Mouse (Mus musculus) stomach, embryonic 15.5 days (tissue): Measurements from ENCODE around the gene Ube2g1. TPM values are rescaled to one million over a fixed set of nuclear protein-coding genes. Genes with fewer than 3 reads are reported as not detected.
A peak's percentile ranks its signal among the peaks of the same experiment; 100 is the strongest.

Source experiments
- ATAC-seq: fragments of 200-750 bp; cut with Nextera tagmentation; 2 replicates; pipeline ENCODE4 v1.8.0; 2017; ENCODE audit warnings: low read depth, moderate number of reproducible peaks, moderate TSS enrichment; ENCODE audit not compliant: insufficient read depth, low FRiP score
- H3K27ac ChIP-seq: fragments of 300-500 bp; sonication (generic); 2 replicates; pipeline ENCODE4 v1.5.1; 2015; ENCODE audit warnings: mild to moderate bottlenecking, inconsistent platforms
- H3K27me3 ChIP-seq: fragments of 300-500 bp; sonication (generic); replicated peaks from 2 replicates; pipeline ENCODE4 v1.6.1; 2015; ENCODE audit warnings: inconsistent platforms
- H3K36me3 ChIP-seq: fragments of 300-500 bp; sonication (generic); 2 replicates; pipeline ENCODE4 v1.6.1; 2015; ENCODE audit warnings: inconsistent platforms
- H3K4me1 ChIP-seq: fragments of 300-500 bp; sonication (generic); 2 replicates; pipeline ENCODE4 v1.6.1; 2015; ENCODE audit warnings: inconsistent platforms
- H3K4me2 ChIP-seq: fragments of 300-500 bp; sonication (generic); 2 replicates; pipeline ENCODE4 v1.6.1; 2015; ENCODE audit warnings: mild to moderate bottlenecking, inconsistent platforms
- H3K4me3 ChIP-seq: fragments of 300-500 bp; sonication (generic); replicated peaks from 2 replicates; pipeline ENCODE4 v1.5.1; 2015; ENCODE audit warnings: inconsistent platforms
- H3K9ac ChIP-seq: fragments of 300-500 bp; sonication (generic); 2 replicates; pipeline ENCODE4 v1.6.1; 2015; ENCODE audit warnings: inconsistent platforms
- H3K9me3 ChIP-seq: fragments of 300-500 bp; sonication (generic); 2 replicates; pipeline ENCODE4 v1.6.1; 2016; ENCODE audit warnings: inconsistent platforms
- WGBS: fragments of 180-500 bp; shearing (Covaris S2); methylation state at CpG from one replicate; pipeline ENCODE4 v1.1.7; 2015; 5-methylcytosine and 5-hydroxymethylcytosine counted together
- polyA plus RNA-seq: library from polyadenylated mRNA; unstranded; fragments of >200 nt; fragmentation: Nextera tagmentation; extraction: Ambion mirVana; gene quantifications from 2 replicates; pipeline ENCODE4 v1.2.1, GENCODE M21; 2015

Gene Ube2g1
- polyA plus RNA-seq, 1 experiment from 2014 or later: 56.1 TPM

DNA sequence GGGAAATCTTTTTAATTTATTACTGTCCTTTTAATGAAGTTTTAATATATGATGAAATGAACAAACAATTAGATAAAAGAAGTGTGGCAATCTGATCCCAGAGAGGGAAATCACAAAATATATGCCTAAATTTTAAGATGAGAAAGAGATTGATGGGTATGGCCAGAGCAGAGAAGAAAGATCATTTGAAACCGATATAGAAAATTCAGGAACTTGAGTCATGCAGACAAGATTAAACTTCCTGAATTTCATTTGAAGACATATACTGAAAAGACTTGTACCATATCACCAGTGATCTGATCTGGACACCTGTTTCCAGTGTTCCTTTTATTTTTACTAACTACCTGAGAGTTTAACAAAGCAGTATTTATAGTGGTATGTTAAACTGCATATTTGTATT is 65.4 kb downstream of the Ube2g1 start:
- Histone ChIP-seq H3K9me3 (no peaks in the 10 kb centered on the region), H3K4me2 (no peak overlapping the region)
- no peak for ATAC-seq

DNA sequence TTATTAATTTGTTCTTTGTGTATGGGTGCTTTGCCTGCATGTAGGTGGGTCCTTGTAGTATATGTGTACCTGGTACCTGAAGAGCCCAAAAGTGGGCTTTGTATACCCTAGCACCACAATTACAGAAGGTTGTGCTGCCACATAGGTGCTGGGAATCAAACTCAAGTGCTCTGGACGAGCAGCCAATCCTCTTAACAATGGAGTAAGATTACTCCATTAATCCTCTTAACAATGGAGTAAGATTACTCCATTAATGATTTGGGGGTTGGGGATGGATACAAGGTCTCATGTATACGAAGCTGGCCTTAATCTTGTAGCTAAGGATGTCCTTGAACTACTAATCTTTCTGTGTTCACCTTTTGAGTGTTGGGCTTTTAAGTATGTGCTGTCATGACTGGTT is 68.2 kb downstream of the Ube2g1 start:
- Histone ChIP-seq H3K27me3 (no peaks in the 10 kb centered on the region), H3K4me2 (no peak overlapping the region), H3K9me3 (no peaks in the 10 kb centered on the region), H3K36me3 (no peaks in the 10 kb centered on the region), H3K4me3 (no peak overlapping the region), H3K27ac (no peak overlapping the region), H3K4me1 (no peaks in the 10 kb centered on the region), H3K9ac (no peak overlapping the region)
- 72% methylated on average over 2 of the region's 2 CpGs for WGBS
- ATAC-seq: no peak

More for the DNA sequence above, 65.4 kb downstream of the Ube2g1 start:
- Histone ChIP-seq H3K4me3 (no peak overlapping the region), H3K4me1 (no peaks in the 10 kb centered on the region), H3K27me3 (no peaks in the 10 kb centered on the region), H3K36me3 (no peaks in the 10 kb centered on the region), H3K27ac (no peak overlapping the region), H3K9ac (no peak overlapping the region)
- 76% methylated on average over 1 of the region's 1 CpGs for WGBS

GRCm38 (mm10) chr11:72680726-72681125 is 73.6 kb downstream of the Ube2g1 start:
- Histone ChIP-seq H3K4me3 (no peak overlapping the region), H3K4me1 (no peaks in the 10 kb centered on the region), H3K27ac (no peak overlapping the region), H3K4me2 (no peak overlapping the region), H3K27me3 (no peaks in the 10 kb centered on the region), H3K36me3 (no peaks in the 10 kb centered on the region), H3K9me3 (no peaks in the 10 kb centered on the region), H3K9ac (no peak overlapping the region)
- ATAC-seq: no peak

- no peak overlapping the region for H3K4me2 ChIP-seq
- H3K4me3 ChIP-seq: no peak overlapping the region
- no peak for ATAC-seq
- H3K36me3 ChIP-seq: no peaks in the 10 kb centered on the region
- no peak overlapping the region for H3K27ac ChIP-seq
- H3K4me1 ChIP-seq: 0 out of 2 replicates have a peak, but pooled peaks cover 3% of the 10 kb centered on the region
- H3K9ac ChIP-seq: no peak overlapping the region
- H3K9me3 ChIP-seq: no peaks in the 10 kb centered on the region
- 94% methylated on average over 2 of the region's 2 CpGs for WGBS
- no peaks in the 10 kb centered on the region for H3K27me3 ChIP-seq
These were observed 76.3 kb downstream of the Ube2g1 start for GRCm38 (mm10) chr11:72683402-72683801.

DNA sequence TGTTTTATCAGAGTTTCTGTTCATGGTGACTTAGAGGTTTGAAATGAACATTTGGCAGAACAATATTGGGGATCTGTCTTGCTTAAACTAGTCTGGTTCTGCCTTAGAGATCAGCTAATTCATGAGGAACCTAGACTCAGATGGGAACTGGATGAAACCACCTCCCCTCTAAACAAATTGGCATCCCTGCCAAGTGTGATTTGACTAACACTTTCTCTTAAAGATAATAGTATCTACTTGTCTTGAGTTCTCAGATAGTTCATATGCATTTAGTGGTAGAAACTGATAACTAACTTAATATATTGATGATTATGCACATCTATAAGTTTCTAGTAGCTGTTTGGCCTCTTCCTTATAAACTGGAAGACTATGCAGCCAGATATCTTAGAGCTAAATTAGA is 79.6 kb downstream of the Ube2g1 start:
- ATAC-seq: no peak
- H3K36me3 ChIP-seq: no peaks in the 10 kb centered on the region

GRCm38 (mm10) chr11:72688242-72688641 is 81.2 kb downstream of the Ube2g1 start:
- Histone ChIP-seq H3K27ac (no peak overlapping the region), H3K36me3 (no peaks in the 10 kb centered on the region), H3K9ac (no peak overlapping the region), H3K4me2 (no peak overlapping the region), H3K4me1 (peaks cover 19% of the 10 kb centered on the region; the same call in 1 of the 2 replicates), H3K9me3 (no peaks in the 10 kb centered on the region), H3K4me3 (no peak overlapping the region), H3K27me3 (no peaks in the 10 kb centered on the region)
- 10% methylated on average over 5 of the region's 5 CpGs for WGBS
- no peak; the same call in 1 of the 2 replicates for ATAC-seq

More for the DNA sequence above, 79.6 kb downstream of the Ube2g1 start:
- Histone ChIP-seq H3K4me3 (no peak overlapping the region), H3K9ac (no peak overlapping the region), H3K9me3 (no peaks in the 10 kb centered on the region), H3K27me3 (no peaks in the 10 kb centered on the region), H3K4me1 (peaks cover 18% of the 10 kb centered on the region; the same call in 1 of the 2 replicates), H3K27ac (no peak overlapping the region), H3K4me2 (no peak overlapping the region)

DNA sequence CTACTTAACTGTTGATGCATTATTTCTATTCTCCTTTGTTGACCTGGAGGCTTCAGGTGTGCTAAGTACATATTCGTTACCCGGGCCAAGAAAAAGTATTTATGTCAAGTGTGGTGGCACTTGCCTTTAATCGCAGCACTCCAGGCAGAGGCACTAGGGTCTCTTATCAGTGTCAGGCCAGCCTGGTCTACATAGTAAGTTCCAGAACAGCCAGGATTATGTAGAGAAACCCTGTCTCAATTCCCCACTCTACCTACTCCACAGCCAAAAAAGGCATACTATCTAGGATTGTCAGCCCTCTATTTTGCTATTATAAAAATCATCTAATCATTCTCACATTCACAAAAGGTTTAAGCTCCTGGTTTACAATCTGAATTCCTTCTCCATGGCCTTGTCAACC is 82.0 kb downstream of the Ube2g1 start:
- ATAC-seq: peak; percentile 54; the same call in 1 of the 2 replicates

GRCm38 (mm10) chr11:72689551-72690510 is 82.7 kb downstream of the Ube2g1 start, which contains the start of gene Ankfy1:
Ankfy1 (plus strand) TSS chr11:72690006.
- Histone ChIP-seq H3K27me3 (no peaks in the 10 kb centered on the region), H3K4me2 (peak within 1 kb of the TSS; percentile 75), H3K9me3 (no peaks in the 10 kb centered on the region), H3K4me1 (peaks cover 19% of the 10 kb centered on the region; the same call in 1 of the 2 replicates), H3K27ac (peak within 1 kb of the TSS; percentile 73), H3K4me3 (peak within 1 kb of the TSS; percentile 68), H3K9ac (peak within 1 kb of the TSS; percentile 61), H3K36me3 (no peaks in the 10 kb centered on the region)
- under 1% methylated on average over 56 of the region's 56 CpGs for WGBS
- ATAC-seq: peak; percentile 93

More for the DNA sequence above, 82.0 kb downstream of the Ube2g1 start:
- no peaks in the 10 kb centered on the region for H3K27me3 ChIP-seq
- peak overlapping the region; percentile 68 for H3K4me3 ChIP-seq
- H3K4me1 ChIP-seq: peaks cover 19% of the 10 kb centered on the region; the same call in 1 of the 2 replicates
- peak overlapping the region; percentile 73 for H3K27ac ChIP-seq
- H3K9me3 ChIP-seq: no peaks in the 10 kb centered on the region
- H3K4me2 ChIP-seq: peak overlapping the region; percentile 67
- H3K9ac ChIP-seq: peak overlapping the region; percentile 33; the same call in 1 of the 2 replicates
- WGBS: 52% methylated on average over 3 of the region's 3 CpGs
- H3K36me3 ChIP-seq: no peaks in the 10 kb centered on the region

DNA sequence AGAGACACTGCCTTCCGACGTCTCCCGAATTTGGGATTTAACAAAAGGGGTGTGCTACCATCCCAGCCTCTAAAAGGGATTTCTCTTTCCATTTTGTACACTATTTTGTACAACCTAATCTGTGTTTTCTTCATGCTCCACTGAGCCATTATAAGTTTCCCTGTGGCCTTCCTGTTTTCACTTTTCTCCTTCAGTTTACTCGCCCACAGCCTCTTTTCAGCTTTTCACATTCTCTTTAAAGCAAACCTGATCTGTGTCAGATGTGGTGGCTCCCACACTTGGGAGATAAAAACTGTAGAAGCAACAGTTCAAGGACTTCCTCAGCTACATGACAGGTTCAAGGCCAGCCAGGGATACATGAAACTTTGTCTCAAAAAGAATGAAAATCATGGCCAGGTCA is 85.3 kb downstream of the Ube2g1 start:
- H3K9ac ChIP-seq: no peak overlapping the region
- H3K4me3 ChIP-seq: no peak overlapping the region
- no peak for ATAC-seq
- H3K4me1 ChIP-seq: peaks cover 19% of the 10 kb centered on the region; the same call in 1 of the 2 replicates
- H3K4me2 ChIP-seq: no peak overlapping the region
- WGBS: 86% methylated on average over 4 of the region's 4 CpGs
- no peaks in the 10 kb centered on the region for H3K36me3 ChIP-seq
- H3K27ac ChIP-seq: no peak overlapping the region
- H3K27me3 ChIP-seq: no peaks in the 10 kb centered on the region
- H3K9me3 ChIP-seq: no peaks in the 10 kb centered on the region

DNA sequence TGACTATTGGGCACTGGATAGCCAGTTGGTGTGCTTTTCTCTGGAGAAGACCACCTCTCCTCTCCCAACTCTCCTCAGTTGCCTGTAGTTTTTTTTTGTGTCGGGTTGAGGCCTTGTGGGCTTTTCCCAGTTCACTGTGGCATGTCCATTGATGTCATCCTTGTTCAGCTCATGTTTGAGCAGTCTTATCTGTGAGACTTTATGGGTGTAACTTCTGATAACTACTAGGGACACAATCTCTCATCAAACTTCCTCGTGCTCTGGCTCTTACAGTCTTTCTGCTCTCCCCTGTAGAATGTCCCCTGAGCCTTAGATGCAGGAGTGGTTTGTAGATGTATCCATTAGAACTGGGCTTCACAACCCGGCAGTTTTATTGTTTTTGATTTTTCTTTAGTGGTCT is 87.9 kb downstream of the Ube2g1 start:
- Histone ChIP-seq H3K9ac (no peak overlapping the region), H3K4me1 (peaks cover 12% of the 10 kb centered on the region; the same call in 1 of the 2 replicates), H3K9me3 (no peaks in the 10 kb centered on the region), H3K4me2 (no peak overlapping the region), H3K4me3 (no peak overlapping the region), H3K27me3 (no peaks in the 10 kb centered on the region), H3K27ac (no peak overlapping the region), H3K36me3 (no peaks in the 10 kb centered on the region)
- 77% methylated on average over 3 of the region's 3 CpGs for WGBS
- no peak for ATAC-seq

DNA sequence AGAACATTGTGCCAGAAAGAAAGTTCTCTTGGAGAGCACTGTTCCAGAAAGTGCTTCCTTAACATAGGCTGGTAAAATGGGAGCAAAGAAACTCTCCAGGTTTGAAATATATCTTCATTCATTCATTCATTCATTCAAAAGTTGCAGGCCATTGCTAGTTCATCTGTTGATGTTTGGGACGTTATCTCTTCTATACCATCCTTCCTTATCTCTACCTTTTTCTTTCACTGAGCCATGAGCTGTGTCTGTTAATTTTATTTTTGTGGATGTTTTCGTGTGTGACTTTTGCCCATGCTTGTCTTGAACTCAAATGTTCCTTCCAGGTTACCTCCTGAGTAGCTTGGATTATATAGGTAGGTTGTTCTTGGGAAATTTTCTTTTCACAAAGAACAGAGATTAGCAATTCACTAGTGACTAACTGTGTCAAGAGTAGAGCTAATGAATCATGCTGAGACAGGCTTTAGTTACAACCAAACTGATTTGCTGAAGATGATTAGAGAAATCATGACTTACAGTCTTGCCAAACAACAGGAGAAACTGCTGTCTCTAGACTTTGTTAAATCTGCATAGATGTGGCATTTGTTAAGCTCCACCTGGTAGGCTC is 89.4 kb downstream of the Ube2g1 start:
- H3K9me3 ChIP-seq: no peaks in the 10 kb centered on the region
- no peak overlapping the region for H3K9ac ChIP-seq
- H3K27me3 ChIP-seq: no peaks in the 10 kb centered on the region
- 84% methylated on average over 2 of the region's 2 CpGs for WGBS
- no peak overlapping the region for H3K27ac ChIP-seq
- H3K4me2 ChIP-seq: no peak overlapping the region
- no peak overlapping the region for H3K4me3 ChIP-seq
- H3K4me1 ChIP-seq: peaks cover 3% of the 10 kb centered on the region; the same call in 1 of the 2 replicates
- no peak for ATAC-seq
- no peaks in the 10 kb centered on the region for H3K36me3 ChIP-seq

GRCm38 (mm10) chr11:72697323-72697722 is 90.2 kb downstream of the Ube2g1 start:
- H3K4me2 ChIP-seq: no peak overlapping the region
- ATAC-seq: no peak
- H3K4me1 ChIP-seq: no peaks in the 10 kb centered on the region
- no peak overlapping the region for H3K4me3 ChIP-seq
- H3K9me3 ChIP-seq: no peaks in the 10 kb centered on the region
- H3K36me3 ChIP-seq: no peaks in the 10 kb centered on the region
- no peak overlapping the region for H3K27ac ChIP-seq
- no peak overlapping the region for H3K9ac ChIP-seq
- H3K27me3 ChIP-seq: no peaks in the 10 kb centered on the region
